Mouse (Mus musculus) kidney, postnatal 14 days (tissue): Measurements from ENCODE around the gene Myof.

ENCODE experiments used
- DNase-seq: peaks from one replicate; pipeline ENCODE4 v3.0.0; 2022; ENCODE audit warnings: mixed read lengths

Myof gene

DNA sequence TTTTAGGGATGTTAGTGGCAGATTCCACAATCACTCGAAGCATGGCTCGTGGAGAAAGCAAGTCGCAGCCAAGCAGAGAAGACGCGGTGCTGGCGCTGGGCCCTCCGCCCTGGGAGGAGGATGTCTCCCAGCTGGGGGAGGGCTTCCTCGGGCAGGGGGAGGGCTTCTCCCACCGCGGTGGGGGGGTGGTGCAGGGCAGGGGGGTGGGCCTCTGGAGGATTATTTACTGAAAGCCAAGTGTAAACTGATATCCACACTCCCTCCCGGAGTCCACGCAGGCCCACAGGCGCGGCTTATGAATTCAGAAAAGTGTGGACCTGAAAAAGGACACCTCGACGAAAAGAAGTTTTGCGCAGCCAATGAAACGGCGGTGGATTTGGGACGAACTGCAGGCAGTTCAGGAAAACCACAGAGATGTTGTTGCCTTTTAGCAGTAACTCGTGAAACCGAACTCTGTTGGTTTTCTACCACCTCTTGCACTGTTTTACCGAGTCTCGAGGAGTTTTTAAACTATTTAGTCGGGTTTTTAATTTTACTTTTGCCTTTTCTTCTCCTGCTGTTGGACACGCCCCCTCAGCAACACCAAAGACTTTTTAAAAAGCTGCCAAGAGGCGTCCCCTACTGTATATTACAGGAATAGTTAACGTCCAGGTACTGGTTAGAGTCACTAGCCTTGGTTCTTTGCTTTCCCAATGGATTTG lies at the start of gene Myof:
Myof (minus strand) TSS at position 297 of the 701 bp plus-strand sequence.
- peak; percentile 78 for DNase-seq

DNA sequence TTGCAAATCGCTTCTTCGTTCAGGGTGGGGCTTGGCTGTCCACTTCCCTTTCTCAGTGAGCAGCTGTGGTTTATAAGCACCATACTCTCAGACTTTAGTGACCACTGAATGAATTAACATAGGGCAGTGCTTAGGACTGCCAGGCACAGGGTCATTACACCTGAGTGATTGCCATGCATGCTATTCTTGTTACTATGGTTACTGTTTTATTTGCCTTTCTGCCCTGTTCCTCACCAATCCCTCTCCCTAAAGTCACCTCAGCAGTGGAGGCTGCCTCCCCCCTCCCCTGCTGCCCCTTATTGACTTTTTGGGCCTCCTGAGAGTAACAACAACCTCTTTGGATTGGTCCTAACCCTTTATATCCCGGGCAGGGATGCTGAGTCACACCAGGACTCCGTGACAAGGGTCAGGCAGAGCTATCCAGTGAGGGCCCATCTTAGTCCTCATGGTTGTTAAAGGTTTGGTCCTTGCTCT lies 48.2 kb upstream of the Myof start:
- DNase-seq: no peak

DNA sequence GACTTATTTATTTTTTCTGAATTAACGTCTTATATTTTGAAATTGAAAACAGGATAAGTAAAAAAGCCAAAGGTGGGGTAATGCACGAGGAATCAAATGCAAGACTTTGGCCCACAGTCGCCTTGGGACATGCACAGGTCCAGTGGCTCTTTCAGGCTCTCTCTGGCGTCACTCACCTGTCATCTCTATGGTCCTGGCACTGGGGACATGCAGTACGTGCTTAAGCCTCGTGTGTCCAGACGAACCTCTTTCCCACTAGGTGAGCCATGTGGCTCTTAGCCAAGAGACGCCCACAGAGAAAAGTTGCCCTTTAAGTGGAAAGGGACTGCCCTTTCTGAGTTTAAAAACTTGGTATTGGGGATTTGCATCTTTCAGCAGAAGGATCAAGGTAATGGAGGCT lies 46.0 kb upstream of the Myof start:
- no peak for DNase-seq

DNA sequence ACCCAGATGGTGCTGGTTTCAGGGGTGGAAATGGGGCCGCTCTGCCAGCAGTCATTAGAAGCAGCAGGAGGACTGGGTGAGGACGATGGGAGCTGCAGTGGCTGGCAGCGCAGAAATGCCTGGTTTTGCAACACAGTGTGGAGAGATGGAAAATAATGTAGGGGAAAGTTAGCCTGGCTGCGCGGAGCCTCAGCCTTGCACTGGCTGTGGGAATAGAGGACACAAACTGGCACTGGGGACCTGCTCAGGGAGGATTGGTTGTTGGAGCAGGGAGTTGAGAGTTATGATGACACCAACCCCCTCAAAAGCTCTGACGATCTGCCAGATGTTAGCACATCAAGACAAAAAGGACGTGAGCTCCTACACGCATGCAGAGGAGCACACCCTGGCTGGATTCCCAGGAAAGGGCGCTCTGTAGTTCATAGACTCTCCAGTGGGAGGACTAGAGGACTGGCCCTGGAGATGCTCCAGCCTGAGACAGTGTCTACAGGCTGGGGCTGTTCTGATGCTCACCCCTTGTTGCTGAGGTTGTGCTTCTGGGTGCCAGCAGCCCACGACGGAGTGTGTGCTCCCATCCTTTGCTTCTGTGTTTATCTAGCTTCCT lies 43.7 kb upstream of the Myof start:
- DNase-seq: peak; percentile 46

DNA sequence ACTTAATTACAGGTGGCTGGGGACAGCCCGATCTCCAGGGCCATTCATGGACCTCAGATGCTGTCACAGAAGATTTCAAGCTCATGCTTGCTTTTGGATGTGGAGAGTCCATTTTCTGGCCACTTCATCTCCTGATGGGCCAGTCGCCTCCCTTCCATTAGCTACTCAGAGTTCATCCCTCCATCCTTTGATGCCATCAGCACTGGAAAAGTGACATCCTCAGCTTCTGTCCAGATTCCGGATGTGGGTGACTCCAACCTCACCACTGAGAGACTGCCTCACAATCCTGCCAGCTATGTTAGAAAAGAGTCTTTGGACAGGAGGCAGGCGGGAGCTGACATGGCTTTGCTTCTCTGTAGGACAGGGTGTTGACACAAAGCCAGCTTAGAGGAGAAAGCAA lies 42.5 kb upstream of the Myof start:
- no peak for DNase-seq

DNA sequence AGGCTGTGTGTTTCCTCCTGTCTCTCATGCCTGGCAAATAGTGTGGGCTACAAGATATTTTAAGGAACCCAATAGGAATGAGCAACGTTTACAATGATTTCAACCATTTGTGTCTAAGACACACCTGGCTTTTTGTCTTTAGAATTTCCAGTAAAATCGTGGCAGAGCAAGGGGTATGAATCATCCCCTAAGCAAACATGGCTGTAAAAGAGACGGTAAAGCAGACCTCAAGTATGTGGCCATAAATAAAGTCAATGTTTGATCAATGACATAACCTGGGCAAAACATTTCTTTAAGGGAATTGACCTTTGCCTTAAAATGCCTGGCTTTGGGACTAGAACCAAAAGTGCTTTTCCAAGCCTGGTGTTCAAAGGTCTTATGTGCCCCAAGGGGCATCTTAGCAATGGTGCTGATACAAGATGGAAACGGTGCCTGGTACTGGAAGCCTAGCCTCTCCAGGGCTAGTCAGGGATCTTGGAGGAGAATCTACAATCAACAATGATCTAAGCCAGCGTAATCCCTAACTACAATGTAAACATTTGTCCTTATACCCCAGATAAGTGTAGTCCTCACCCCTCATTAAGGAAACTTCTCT lies 39.7 kb upstream of the Myof start:
- DNase-seq: no peak

DNA sequence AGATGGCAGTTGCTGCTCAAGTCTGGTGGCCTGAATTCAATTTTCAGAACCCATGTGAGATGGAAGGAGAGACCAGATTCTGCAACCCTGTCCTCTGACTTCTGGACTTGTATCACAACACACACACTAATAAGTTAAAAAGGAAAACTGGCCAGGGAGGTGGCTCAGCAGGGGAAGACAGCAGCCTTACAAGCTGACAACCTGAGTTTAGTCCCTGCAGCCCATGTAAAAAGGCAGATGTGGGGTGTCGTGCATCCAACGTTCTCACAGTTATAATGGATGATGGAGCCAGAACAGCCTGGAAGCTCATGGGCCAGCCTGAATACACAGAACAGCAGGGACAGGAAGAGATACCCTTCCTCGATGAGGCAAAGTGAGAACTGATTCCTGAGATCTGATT lies 38.0 kb upstream of the Myof start:
- DNase-seq: no peak

DNA sequence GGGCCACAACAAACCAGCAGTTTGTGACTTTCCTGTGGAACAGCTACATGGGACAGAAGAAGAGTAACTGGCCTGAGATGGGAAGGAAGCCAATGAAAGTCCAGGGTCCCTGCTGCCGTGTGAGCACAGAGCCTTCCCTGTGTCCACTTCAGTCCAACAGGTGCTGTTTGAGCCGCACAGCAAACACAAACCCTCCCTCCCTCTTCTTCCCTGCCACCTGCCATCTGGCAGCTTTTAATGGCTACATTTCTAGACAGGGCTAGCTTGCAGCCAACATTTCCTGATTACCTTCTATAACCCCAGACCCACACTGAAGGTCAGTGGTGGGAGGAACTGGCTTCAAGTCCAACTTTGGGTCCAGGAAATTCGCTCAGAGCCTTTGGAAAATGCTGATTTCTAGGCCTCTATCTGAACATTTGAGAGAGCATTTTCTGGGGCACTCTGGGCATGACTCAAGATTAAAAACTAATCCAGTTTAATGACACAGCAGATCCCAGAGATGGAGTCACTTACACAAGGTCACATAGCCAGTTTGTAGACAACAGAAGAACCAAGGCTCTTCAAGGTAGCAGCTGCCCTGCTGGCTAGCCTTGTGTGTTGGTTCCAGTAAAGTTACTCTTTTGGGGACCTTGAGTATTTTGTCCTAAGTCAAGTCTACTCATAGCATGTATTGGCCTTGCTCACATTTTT lies 34.6 kb upstream of the Myof start:
- DNase-seq: no peak

DNA sequence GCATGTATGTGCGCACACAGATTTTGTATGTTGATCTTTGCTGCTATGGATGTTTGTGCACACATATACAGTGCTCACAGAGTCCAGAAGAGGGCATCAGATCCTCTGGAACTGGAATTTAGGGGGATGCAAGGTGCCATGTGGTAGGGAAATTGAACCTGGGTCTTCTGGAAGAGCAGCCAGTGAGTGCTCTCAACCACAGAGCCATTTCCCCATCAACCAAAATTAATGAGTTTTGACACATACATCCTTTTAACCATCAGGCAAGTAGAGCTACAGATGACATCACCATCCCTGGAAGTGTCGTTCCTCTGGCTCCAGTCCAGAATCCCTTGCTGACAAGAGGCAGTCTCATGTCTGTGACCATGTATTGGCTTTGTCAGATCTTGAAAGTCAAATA lies 32.9 kb upstream of the Myof start:
- no peak for DNase-seq

DNA sequence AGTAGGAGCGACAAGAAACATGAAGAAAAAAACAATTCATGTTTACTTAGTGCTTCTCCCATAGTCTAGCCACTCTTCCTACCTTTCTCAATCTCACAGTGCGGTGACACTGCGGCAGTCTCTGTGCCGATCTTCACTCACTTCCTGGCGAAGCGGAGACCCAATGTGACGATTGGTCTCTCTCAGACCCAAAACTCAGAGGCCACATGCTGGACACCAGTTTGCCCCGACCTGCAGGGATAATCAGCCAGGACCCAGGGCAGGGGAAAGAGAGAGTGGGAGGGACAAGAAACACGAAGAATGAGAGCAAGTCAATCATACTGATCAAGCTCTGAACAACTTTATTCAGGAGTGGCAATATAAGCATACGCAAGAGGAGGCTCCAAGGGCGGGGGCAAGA lies 31.7 kb upstream of the Myof start:
- DNase-seq: no peak

DNA sequence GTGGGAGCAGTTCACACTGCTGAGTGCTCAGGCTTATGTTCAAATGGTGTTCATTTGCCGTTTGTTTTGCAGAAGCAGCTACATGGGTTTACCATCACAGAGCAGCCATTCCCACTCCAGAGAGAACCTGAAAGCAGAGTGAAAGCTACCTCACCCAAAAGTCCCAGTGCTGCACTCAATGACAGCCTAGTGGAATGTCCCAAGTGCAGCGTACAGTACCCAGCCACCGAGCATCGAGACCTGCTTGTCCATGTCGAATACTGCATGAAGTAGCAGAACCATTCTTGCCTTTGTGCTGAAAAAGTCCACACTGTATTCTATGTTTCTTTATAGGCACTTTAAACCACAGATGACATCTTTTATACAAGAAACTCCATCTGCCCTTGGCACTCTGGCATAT lies 29.8 kb upstream of the Myof start:
- DNase-seq: no peak

DNA sequence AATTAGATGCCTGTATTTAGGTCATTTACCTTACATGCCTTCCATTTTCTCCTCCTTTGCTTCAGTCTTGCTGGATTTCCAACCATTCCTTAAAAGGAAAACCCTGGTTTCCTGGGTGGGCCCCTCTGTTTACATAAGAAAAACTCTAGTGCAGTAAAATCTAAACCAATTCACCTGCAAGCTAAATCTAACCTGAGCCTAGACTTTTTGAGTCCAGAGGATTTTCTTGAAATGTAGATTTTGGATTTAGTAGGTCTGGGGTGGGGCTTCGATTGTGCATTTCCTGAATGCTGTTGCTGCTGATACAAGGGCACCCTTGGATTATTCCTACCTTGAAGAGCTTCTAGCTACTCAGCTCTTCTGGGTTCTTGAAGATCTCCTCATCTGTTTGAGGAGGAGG lies 20.7 kb upstream of the Myof start:
- DNase-seq: no peak

DNA sequence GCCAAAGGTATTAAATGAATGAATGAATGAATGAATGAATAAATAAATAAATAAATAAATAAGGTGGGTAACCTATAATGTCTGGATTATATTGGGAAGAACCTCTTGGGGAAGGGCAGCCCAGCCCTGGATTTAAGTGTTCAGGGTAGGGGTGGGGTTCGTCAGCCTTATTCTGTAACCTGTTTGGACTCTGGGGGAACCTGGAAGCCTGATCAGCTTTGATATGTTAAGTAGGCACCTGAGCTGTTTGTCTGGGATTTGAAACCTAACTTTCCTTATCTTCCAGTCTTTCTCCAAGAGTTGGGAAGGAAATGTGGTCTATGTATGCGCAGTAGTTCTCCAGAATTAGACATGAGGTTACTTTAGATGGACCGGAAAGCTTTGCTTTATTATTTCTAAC lies 19.8 kb upstream of the Myof start:
- DNase-seq: no peak

DNA sequence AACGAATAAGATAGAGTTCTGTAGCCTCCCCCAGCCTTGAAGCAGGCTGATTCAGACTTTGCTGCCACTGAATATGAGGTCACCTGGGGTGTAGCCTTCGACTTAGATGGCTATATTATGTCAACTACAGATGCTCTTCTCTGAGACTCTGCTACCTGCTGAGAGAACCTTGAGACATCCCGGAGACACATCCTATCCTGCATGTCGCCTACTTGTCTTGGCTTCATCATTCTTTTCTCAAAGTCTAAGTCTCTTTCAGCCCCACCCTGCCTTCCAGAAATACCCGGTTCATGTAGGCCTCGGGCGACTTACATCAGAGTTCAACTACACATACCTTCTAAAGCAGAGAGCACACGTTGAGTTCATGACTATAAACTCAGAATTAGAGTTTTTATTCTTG lies 13.6 kb upstream of the Myof start:
- no peak for DNase-seq

DNA sequence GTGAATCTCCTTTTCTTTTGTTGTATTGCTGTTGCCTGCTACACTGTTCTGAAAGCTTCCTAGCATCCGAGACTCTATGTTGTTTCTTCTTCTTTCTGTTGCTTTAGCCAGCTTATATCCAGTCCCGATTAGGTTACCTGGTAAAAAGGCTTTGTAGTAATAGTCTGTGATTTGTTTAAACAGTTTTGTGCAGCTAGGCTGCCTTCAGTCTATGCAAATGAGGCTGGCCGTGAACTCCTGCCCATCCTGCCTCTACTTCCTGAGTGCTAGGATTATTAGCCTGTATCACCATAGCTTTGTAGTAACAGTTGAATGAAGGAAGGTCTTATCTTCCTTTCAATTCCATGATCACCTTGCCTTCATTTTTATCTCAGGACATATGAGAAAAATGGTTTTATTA lies 12.9 kb upstream of the Myof start:
- no peak for DNase-seq

DNA sequence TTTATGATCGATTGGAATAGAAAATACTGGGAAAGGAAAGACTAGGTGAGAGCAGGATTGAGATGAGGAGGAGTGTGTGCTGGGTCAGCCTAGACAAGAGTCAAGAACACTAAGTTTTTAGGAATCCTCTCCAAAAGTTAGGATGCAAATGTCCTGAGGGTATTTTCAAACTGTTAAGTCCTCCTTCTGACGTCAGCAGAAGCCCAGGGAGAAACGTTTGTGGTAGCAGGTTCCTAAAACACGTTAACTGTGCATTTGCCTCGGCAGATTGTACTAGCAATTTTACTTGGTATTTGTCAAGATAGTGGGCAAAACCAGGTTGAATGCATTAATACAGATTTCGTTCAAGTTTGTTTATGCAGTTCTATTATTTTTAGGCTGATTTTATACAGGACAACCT lies 12.4 kb upstream of the Myof start:
- no peak for DNase-seq

DNA sequence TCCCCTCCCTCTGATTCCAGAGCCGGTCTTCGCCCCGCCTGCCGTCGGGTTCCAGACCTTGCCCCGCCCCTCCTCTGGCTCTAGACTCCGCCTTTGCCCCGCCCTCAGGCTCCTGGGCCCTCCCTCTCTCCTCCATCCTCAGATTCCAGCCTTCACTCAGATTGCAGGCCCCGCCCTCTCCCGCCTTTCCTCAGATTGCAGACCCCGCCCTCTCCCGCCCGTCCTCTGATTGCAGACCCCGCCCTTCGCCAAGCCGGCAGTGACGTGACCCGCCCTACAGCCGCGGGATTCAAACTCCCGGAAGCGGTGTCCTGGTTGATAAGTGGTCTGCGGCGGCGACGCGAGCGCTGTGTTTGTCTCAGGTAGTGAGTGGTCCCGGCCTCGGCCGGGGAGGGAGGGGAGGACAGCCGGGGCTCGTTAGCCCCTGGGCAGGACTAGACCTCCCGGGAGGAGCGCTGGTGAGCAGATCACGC lies 11.4 kb upstream of the Myof start, which contains the start of gene Cep55:
Cep55 (plus strand) TSS at position 292 of the 473 bp plus-strand sequence.
- DNase-seq: peak; percentile 98

DNA sequence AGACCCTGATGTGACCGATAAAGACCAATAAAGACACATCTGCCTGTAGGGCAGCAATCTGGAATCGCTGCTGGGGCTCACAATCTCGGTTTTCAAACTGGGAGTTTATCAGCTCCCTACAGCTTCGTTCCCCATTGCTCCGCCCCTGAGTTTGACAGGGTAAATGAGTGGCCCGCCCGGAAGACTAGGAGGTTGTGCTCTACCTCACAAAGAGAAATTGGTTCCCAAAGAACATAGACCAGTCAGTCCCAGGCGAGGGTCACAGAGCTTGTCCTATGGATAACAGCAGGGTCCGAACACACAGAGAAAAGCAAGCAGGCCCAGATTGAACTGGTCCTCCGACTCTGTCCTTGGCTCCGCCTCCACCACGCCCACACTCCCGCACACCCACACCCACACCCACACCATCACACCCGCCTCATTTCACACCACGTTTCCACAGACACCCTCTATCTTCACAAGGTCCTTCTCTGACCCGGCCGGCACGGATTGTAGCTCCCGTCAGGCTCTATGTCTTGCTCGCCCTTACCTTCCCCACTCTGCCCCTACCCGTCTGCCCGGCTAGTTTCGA lies 10.9 kb upstream of the Myof start:
- peak; percentile 85 for DNase-seq

DNA sequence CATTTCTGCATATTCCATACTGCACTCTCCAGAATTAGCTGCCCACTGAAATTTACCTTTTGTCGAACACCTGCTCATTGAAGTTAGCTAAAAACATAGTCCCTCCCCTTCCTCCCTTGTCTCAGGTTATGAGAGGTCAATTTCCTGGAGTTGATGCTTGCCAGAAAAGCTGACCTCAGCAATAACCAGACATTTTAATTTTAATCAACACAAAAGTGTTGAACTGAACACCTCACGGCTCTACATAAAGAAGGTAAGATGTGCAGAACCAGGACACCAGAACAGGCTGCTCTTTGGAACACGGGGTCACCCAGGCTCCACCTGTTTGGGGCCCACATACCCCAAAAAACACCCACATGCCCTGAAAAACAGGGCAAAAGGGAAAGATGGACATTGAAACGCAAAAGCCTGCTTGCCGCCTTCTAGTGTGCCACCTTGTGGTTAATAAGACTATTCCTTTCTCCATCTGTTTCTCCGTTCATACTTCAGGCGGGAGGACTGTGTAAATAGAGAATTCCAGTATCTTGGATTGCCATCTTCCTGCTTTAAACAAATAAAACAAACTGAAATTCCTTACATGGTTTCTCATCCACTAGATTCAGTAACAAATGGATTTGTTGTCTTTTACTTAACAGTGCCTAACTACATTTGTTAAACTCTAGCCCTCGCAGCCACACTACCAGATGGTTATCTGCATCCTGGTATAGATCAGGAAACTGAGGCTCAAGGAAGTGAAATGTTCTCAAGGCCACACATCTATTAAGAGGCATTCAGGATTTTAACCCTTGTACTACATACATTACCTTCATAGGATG lies 10.1 kb upstream of the Myof start:
- no peak for DNase-seq

DNA sequence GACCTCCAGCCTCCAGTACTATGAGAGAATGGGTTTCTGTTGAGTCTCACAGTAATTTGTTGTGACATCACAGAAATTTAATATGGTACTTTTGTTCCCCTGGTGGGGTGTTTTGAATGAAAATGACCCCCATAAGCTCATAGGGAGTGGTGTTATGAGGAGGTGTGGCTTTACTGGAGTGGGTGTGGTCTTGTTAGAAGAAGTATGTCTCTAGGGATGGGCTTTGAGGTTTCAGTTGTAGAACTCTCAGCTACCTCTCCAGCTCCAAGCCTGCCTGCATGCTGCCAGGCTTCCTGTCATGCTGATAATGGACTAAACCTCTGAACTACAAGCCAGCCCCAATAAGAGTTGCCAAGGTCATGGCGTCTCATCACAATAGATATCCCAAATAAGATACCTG lies 6.3 kb upstream of the Myof start:
- no peak for DNase-seq

DNA sequence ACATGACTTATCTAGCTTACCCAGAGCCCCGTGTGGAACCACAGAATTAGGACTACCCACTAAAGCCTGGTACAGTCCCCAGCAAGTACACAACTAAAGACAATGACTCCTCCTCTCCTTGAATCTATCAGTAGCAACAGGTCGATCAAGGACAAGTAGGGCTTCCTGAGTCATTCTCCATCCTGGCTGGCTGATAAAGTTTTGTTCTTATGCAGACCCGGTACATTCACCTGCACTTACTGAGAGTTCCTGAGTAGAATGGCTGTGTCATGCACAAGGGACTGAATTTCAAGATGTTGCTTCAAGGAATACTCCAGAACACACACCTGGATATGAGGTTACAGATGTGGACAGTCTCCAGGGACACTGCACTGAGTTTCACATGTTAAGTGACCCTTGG lies 1.8 kb upstream of the Myof start:
- no peak for DNase-seq

DNA sequence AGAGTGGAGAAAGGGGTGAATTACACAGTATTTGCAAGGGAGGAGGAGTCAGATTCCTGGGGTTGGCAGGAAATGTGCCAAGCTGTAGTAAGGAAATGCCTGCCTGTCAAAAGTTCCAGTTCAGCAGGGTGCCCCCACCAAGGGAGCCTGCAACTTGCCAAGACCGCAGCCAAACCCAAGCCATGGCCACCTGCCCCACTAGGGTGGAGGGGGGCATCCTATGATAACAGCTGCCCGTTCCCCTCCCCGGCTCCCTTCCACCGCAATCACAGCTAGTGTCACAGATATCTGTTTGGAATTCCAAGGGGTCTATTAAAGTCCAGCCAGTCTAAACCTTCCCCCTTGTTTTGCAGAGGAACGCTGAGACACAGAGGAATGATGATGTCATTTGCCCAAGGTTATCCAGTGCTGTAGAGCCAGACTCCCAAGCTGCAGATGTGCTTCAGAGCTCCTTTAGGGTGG lies 1.1 kb downstream of the Myof start:
- DNase-seq: peak; percentile 72
